Mouse (Mus musculus) cerebellum, adult 2 months (tissue): Measurements from ENCODE around the gene Selenof. TPM values are rescaled to one million over a fixed set of nuclear protein-coding genes. Genes with fewer than 3 reads are reported as not detected.

ENCODE experiments used
- DNase-seq, 2 experiments: peaks; one replicate each; pipeline ENCODE4 v3.0.0; 2021
- H3K27ac ChIP-seq: fragments of 200-500 bp; 2 replicates; pipeline ENCODE4 v1.5.1; 2012; ENCODE audit warnings: low read length, control low read depth, inconsistent platforms; ENCODE audit not compliant: insufficient read depth
- H3K27me3 ChIP-seq: fragments of 200-500 bp; 2 replicates; pipeline ENCODE4 v1.6.1; 2012; ENCODE audit warnings: inconsistent platforms, mild to moderate bottlenecking, low read length, moderate library complexity; ENCODE audit not compliant: control insufficient read depth, insufficient read depth
- H3K4me1 ChIP-seq: fragments of 200-500 bp; 2 replicates; pipeline ENCODE4 v1.6.1; 2011; ENCODE audit warnings: low read length; ENCODE audit not compliant: control insufficient read depth, insufficient read depth
- H3K4me3 ChIP-seq: fragments of 200-500 bp; replicated peaks from 2 replicates; pipeline ENCODE3; 2011; ENCODE audit warnings: mild to moderate bottlenecking, low read depth, low read length, control low read depth; ENCODE audit not compliant: insufficient read depth
- CTCF ChIP-seq: fragments of 200-500 bp; IDR thresholded peaks from 2 replicates; pipeline ENCODE4 v1.5.1; 2011; ENCODE audit warnings: low read depth, mild to moderate bottlenecking, control low read depth, low read length, moderate library complexity, borderline replicate concordance; ENCODE audit not compliant: insufficient read depth
- POLR2A ChIP-seq: fragments of 200-500 bp; IDR thresholded peaks from 2 replicates; pipeline ENCODE4 v1.6.1; 2011; ENCODE audit warnings: low read length, control low read depth, borderline replicate concordance; ENCODE audit not compliant: insufficient read depth
- WGBS: fragments of 180-500 bp; shearing (Covaris S2); methylation state at CpG from one replicate; pipeline ENCODE4 v1.1.7; 2018; 5-methylcytosine and 5-hydroxymethylcytosine counted together
- polyA plus RNA-seq: library from polyadenylated mRNA; depleted of rRNA; stranded (reverse); fragments of >200 nt; gene quantifications from 2 replicates; pipeline ENCODE4 v1.2.3, GENCODE M21; 2012

Gene Selenof
- polyA plus RNA-seq, 1 experiment, result 285 TPM

- Histone ChIP-seq H3K4me1 (no peaks in the 10 kb centered on the region), H3K4me3 (no peak overlapping the region), H3K27me3 (no peaks in the 10 kb centered on the region), H3K27ac (no peak overlapping the region)
- no peak for DNase-seq
- TF ChIP-seq POLR2A (no peak), CTCF (no peak)
- 91% methylated on average over 5 of the region's 5 CpGs for WGBS
These were observed 38.0 kb downstream of the Selenof start for GRCm38 (mm10) chr3:144608090-144608489.

DNA sequence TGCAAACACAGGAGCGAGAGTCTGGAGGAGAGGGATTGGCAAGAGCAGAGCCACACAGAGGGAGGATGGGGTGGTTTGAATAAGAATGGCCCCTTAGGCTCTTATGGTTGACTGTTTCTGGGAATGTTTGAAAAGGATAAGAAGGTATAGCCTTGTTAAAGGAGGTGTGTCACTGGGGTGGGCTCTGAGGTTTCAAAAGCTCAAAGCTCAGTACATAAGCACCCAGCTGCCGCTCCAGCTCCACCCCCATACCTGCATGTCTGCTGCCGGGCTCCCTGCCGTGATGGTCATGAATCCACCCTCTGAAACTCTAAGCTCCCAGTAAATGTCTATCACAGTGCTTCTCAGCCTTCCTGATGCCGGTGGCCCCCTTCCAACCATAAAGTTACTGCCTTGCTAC lies 40.7 kb downstream of the Selenof start:
- TF ChIP-seq CTCF, result no peak
- no peak for TF ChIP-seq POLR2A
- Histone ChIP-seq H3K4me1 (no peaks in the 10 kb centered on the region), H3K27me3 (no peaks in the 10 kb centered on the region), H3K27ac (no peak overlapping the region), H3K4me3 (no peak overlapping the region)
- no peak for DNase-seq
- WGBS, result 48% methylated on average over 5 of the region's 5 CpGs

DNA sequence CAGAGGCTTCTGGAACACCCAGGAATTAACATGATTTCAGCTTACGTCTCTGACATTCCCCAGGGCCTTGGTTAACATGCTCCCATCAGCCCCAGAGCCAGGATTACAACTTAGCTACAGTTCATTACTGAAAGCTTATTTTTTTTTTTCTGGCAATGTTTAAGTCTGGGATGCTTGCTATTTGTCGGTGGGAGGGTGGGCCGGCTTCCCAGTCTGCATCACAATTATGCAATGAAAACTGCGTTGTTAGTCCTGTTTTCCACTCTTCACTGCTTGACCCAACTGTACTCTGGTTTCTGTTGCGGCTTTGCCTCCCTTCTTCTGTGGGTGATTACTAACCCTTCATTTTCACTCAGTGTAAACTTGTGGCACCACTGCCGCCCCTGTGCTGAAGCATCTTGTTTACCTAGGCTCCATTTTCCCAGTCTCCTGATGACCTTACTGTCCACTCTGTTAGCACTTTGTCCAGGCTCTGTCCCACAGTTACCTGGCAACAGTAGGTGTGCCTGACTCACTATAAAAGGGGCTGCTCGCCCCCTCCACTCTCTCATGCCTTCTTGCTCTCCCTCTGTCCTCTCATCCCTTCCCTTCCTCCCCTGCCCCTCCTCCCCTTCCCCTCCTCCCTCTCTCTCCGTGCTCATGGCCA lies 41.6 kb downstream of the Selenof start:
- Histone ChIP-seq H3K4me3 (no peak overlapping the region), H3K27me3 (no peaks in the 10 kb centered on the region), H3K27ac (no peak overlapping the region), H3K4me1 (no peaks in the 10 kb centered on the region)
- WGBS, result 51% methylated on average over 8 of the region's 8 CpGs
- TF ChIP-seq POLR2A, result no peak
- TF ChIP-seq CTCF, result no peak
- no peak for DNase-seq

DNA sequence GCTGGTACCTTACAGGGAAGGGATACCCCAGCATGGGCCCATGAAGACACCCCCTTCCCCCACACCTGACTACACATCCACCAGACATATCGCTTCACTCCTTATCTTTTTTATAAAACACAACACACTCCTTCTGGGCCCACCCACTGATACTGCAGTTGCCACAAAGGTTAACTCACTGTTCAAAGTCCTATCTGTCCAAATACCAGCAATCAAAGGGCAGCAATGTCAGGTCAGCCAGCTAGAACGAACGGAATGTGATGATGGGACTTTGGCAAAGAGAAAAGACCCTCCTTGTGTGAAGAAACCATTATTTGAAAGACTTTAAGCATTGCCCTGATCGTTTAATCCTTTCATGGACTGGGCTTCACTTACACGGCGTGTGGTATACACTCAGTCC lies 42.3 kb downstream of the Selenof start:
- no peak for DNase-seq
- Histone ChIP-seq H3K4me1 (no peaks in the 10 kb centered on the region), H3K27ac (no peak overlapping the region), H3K27me3 (no peaks in the 10 kb centered on the region), H3K4me3 (no peak overlapping the region)
- no peak for TF ChIP-seq CTCF
- TF ChIP-seq POLR2A, result no peak
- 75% methylated on average over 6 of the region's 6 CpGs for WGBS

- WGBS, result 89% methylated on average over 6 of the region's 6 CpGs
- Histone ChIP-seq H3K4me1 (no peaks in the 10 kb centered on the region), H3K27ac (no peak overlapping the region), H3K27me3 (no peaks in the 10 kb centered on the region), H3K4me3 (no peak overlapping the region)
- TF ChIP-seq CTCF, result no peak
- TF ChIP-seq POLR2A, result no peak
- DNase-seq, result no peak
These were observed 44.2 kb downstream of the Selenof start for GRCm38 (mm10) chr3:144614277-144614676.

- no peaks in the 10 kb centered on the region for H3K4me1 ChIP-seq
- H3K4me3 ChIP-seq, result no peak overlapping the region
- DNase-seq, result no peak
- TF ChIP-seq CTCF (no peak), POLR2A (no peak)
- 85% methylated on average over 10 of the region's 10 CpGs for WGBS
- no peaks in the 10 kb centered on the region for H3K27me3 ChIP-seq
- H3K27ac ChIP-seq, result no peak overlapping the region
These were observed 44.6 kb downstream of the Selenof start for GRCm38 (mm10) chr3:144614698-144615097.

- H3K4me1 ChIP-seq, result no peaks in the 10 kb centered on the region
- WGBS, result 84% methylated on average over 9 of the region's 9 CpGs
- no peak for DNase-seq
These were observed 45.4 kb downstream of the Selenof start for GRCm38 (mm10) chr3:144615459-144615858.

GRCm38 (mm10) chr3:144616654-144617425 lies 46.7 kb downstream of the Selenof start:
- DNase-seq, result peak; percentile 73 to 82
- no peak for TF ChIP-seq POLR2A
- TF ChIP-seq CTCF, result peak; percentile 92
- no peaks in the 10 kb centered on the region for H3K27me3 ChIP-seq
- no peak overlapping the region for H3K4me3 ChIP-seq
- no peak overlapping the region for H3K27ac ChIP-seq
- 49% methylated on average over 8 of the region's 8 CpGs for WGBS
- H3K4me1 ChIP-seq, result no peaks in the 10 kb centered on the region

More at GRCm38 (mm10) chr3:144615459-144615858, 45.4 kb downstream of the Selenof start:
- TF ChIP-seq POLR2A, result no peak
- no peak for TF ChIP-seq CTCF
- no peak overlapping the region for H3K27ac ChIP-seq
- no peaks in the 10 kb centered on the region for H3K27me3 ChIP-seq
- H3K4me3 ChIP-seq, result no peak overlapping the region
